Mouse (Mus musculus) lung, embryonic 14.5 days (tissue): ENCODE measurements around the gene Sf1. TPM values are rescaled to one million over a fixed set of nuclear protein-coding genes. Genes with fewer than 3 reads are reported as not detected.
A peak's percentile ranks its signal among the peaks of the same experiment; 100 is the strongest.

Experiments used
- ATAC-seq: fragments of 200-750 bp; cut with Nextera tagmentation; 2 replicates; pipeline ENCODE4 v1.8.0; 2017; ENCODE audit warnings: mild to moderate bottlenecking, moderate TSS enrichment, moderate library complexity; ENCODE audit not compliant: insufficient read depth
- DNase-seq: peaks from one replicate; pipeline ENCODE4 v3.0.0-alpha.2; 2015
- H3K27ac ChIP-seq: fragments of 300-500 bp; sonication (generic); 2 replicates; pipeline ENCODE4 v1.5.1; 2014; ENCODE audit warnings: low read depth, mild to moderate bottlenecking, moderate library complexity
- H3K27me3 ChIP-seq: fragments of 300-500 bp; sonication (generic); 2 replicates; pipeline ENCODE4 v1.6.1; 2014; ENCODE audit warnings: low read length, control low read depth; ENCODE audit not compliant: insufficient read depth
- H3K36me3 ChIP-seq: fragments of 300-500 bp; sonication (generic); 2 replicates; pipeline ENCODE4 v1.6.1; 2014; ENCODE audit warnings: control low read depth; ENCODE audit not compliant: insufficient read depth
- H3K4me1 ChIP-seq: fragments of 300-500 bp; sonication (generic); 2 replicates; pipeline ENCODE4 v1.6.1; 2014; ENCODE audit warnings: antibody characterized with exemption, control low read depth; ENCODE audit not compliant: insufficient read depth
- H3K4me2 ChIP-seq: fragments of 300-500 bp; sonication (generic); 2 replicates; pipeline ENCODE4 v1.6.1; 2014; ENCODE audit warnings: mild to moderate bottlenecking
- H3K4me3 ChIP-seq: fragments of 300-500 bp; sonication (generic); 2 replicates; pipeline ENCODE4 v1.5.1; 2014; ENCODE audit warnings: low read depth, low read length
- H3K9ac ChIP-seq: fragments of 300-500 bp; sonication (generic); 2 replicates; pipeline ENCODE4 v1.6.1; 2014
- H3K9me3 ChIP-seq: fragments of 300-500 bp; sonication (generic); 2 replicates; pipeline ENCODE4 v1.6.1; 2016; ENCODE audit warnings: low read depth, low read length, control low read depth
- CTCF ChIP-seq: IDR thresholded peaks from 2 replicates; pipeline ENCODE4 v1.5.1; 2016; ENCODE audit warnings: antibody characterized with exemption, low read depth
- whole genome bisulfite sequencing: fragments of 180-500 bp; shearing (Covaris S2); extraction: QIAGEN DNeasy Blood & Tissue Kit; methylation state at CpG from one replicate; pipeline ENCODE4 v1.1.7; 2014; 5-methylcytosine and 5-hydroxymethylcytosine counted together
- polyA plus RNA-seq: library from polyadenylated mRNA; unstranded; fragments of >200 nt; fragmentation: Nextera tagmentation; extraction: Ambion mirVana; gene quantifications from 2 replicates; pipeline ENCODE4 v1.2.1, GENCODE M21; 2014

Gene Sf1
- polyA plus RNA-seq, 1 experiment from 2014 or later: 200 TPM

DNA sequence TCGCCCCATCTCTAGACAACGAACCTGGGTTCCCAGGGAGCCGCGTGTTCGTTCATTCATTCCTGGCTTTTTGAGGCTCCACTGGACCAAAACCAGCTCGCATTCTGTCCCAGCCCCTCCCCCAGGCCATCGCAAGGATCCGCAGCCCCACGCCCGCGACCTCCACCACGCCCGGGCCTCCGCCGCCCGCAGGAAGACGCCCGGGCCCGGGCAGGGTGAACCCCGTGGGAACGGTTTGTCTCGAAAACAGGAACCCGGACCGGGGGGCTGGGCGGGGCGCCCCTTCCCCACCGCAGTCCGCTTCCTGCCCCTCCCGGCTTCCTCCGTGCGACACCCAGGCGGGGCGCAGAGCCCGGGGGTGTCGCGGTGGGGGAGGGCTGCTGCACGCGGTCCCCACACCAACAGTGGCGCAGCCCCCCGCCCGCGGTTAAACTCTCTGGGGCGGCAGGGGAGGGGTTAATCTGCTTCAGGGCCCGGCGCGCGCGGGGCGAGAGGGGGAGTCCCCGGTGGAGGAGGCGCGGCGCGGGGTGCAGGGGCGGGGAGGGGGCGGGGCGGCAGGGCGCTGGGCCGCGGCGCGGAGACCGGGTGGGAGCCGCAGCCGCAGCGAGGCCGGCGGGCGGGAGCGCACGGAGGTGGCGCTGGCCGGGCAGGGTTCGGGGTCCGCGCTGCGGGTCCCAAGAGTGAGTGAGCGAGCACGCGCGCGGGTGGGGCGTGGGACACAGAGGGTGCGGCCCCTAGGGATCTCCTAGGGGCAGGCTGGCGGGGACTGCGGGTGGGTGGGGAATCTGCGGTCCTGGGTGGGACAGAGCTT, 36.0 kb downstream of the Sf1 start, which contains the start of gene Rasgrp2:
Rasgrp2 (plus strand) TSS at position 56 of the 811 bp plus-strand sequence.
- under 1% methylated on average over 86 of the region's 87 CpGs for WGBS
- Histone ChIP-seq H3K27ac (0 out of 2 replicates have a peak within 1 kb of the TSS, but pooled peaks have one; percentile 36), H3K4me1 (peaks cover 6% of the 10 kb centered on the region; the same call in 1 of the 2 replicates), H3K27me3 (peaks cover 29% of the 10 kb centered on the region), H3K9ac (peak within 1 kb of the TSS; percentile 56), H3K4me2 (peak within 1 kb of the TSS; percentile 99), H3K9me3 (no peaks in the 10 kb centered on the region), H3K36me3 (no peaks in the 10 kb centered on the region), H3K4me3 (peak within 1 kb of the TSS; percentile 60)
- ATAC-seq: peak; percentile 13; the same call in 1 of the 2 replicates
- no peak for TF ChIP-seq CTCF
- DNase-seq: peak; percentile 53

DNA sequence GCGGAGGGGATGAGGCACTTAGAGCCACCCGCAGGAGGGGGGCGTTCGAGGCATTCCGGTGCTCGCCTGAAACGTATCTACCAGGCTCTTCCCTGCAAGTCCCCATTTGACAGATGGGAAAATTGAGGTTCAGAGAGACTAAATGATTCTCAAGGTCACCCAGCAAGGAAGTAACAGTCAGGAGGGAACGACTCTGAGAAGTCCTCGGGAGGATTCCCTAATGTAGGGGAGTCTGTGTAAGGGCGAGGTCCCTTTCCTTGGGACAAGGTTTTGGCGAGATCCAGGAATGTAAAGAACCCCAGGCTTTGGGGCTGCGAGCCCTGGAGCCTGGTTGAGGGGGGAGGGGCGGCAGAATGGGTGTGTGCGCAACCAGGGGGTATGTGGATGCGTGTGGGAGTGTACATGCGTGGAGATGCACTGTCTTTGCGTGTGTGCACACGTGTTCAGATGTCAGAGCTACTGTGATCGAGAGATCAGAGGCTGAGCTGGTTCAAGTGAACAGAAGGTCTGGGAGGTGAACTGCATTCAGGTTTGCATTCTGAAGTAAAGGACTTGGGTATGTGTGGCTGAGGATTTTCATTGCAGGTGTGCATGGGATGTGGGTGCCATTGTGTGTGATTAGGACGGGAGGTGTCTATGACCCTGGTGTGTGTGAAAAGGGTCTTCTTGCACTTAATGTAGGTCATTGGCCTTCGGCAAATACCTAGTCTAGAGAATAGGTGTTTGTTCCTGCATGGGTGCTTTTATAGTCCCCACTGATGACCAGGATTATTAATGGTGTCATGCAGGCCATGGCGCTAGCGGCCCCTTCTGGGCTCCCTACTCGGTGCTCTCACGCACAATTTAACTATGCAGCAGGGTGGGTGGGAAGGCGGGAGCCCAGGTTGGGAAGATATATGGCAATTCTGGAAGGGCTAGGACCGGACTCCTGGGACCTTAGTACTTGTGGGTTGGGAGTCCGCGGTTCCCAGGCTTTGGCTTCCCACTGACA, 36.9 kb downstream of the Sf1 start:
- 3% methylated on average over 29 of the region's 29 CpGs for WGBS
- no peaks in the 10 kb centered on the region for H3K9me3 ChIP-seq
- peak overlapping the region; percentile 99 for H3K4me2 ChIP-seq
- H3K27me3 ChIP-seq: peaks cover 29% of the 10 kb centered on the region
- peak overlapping the region; percentile 56 for H3K9ac ChIP-seq
- DNase-seq (peak; percentile 47), ATAC-seq (0 out of 2 replicates have a peak, but pooled peaks have one; percentile 7)
- no peak for TF ChIP-seq CTCF
- peak overlapping the region; percentile 60 for H3K4me3 ChIP-seq
- no peak overlapping the region; the same call in 1 of the 2 replicates for H3K27ac ChIP-seq
- peaks cover 6% of the 10 kb centered on the region; the same call in 1 of the 2 replicates for H3K4me1 ChIP-seq
- H3K36me3 ChIP-seq: no peaks in the 10 kb centered on the region

- Histone ChIP-seq H3K4me3 (peak overlapping the region; percentile 60), H3K27ac (no peak overlapping the region; the same call in 1 of the 2 replicates), H3K36me3 (no peaks in the 10 kb centered on the region), H3K9ac (peak overlapping the region; percentile 38; the same call in 1 of the 2 replicates), H3K27me3 (peaks cover 29% of the 10 kb centered on the region), H3K4me2 (peak overlapping the region; percentile 99), H3K9me3 (no peaks in the 10 kb centered on the region), H3K4me1 (peaks cover 6% of the 10 kb centered on the region; the same call in 1 of the 2 replicates)
- under 1% methylated on average over 32 of the region's 32 CpGs for WGBS
- DNase-seq (peak; percentile 77), ATAC-seq (peak; percentile 54)
- TF ChIP-seq CTCF: peak; percentile 89
Measured at GRCm38 (mm10) chr19:6401131-6401815, 37.8 kb downstream of the Sf1 start.

- DNase-seq (peak; percentile 34), ATAC-seq (no peak)
- Histone ChIP-seq H3K9me3 (no peaks in the 10 kb centered on the region), H3K27me3 (peaks cover 29% of the 10 kb centered on the region), H3K4me1 (peaks cover 6% of the 10 kb centered on the region; the same call in 1 of the 2 replicates), H3K36me3 (no peaks in the 10 kb centered on the region), H3K4me2 (peak overlapping the region; percentile 99), H3K4me3 (peak overlapping the region; percentile 60), H3K9ac (peak overlapping the region; percentile 38; the same call in 1 of the 2 replicates), H3K27ac (no peak overlapping the region)
- 4% methylated on average over 9 of the region's 9 CpGs for WGBS
- no peak for TF ChIP-seq CTCF
Measured at GRCm38 (mm10) chr19:6401951-6402350, 38.5 kb downstream of the Sf1 start.

GRCm38 (mm10) chr19:6403869-6404268, 40.4 kb downstream of the Sf1 start:
- Histone ChIP-seq H3K9me3 (no peaks in the 10 kb centered on the region), H3K4me1 (peaks cover 6% of the 10 kb centered on the region; the same call in 1 of the 2 replicates), H3K27me3 (peaks cover 25% of the 10 kb centered on the region), H3K4me3 (no peak overlapping the region), H3K27ac (no peak overlapping the region), H3K9ac (no peak overlapping the region), H3K36me3 (no peaks in the 10 kb centered on the region), H3K4me2 (no peak overlapping the region)
- TF ChIP-seq CTCF: no peak
- DNase-seq: no peak
- no peak for ATAC-seq
- WGBS: 80% methylated on average over 10 of the region's 10 CpGs

DNA sequence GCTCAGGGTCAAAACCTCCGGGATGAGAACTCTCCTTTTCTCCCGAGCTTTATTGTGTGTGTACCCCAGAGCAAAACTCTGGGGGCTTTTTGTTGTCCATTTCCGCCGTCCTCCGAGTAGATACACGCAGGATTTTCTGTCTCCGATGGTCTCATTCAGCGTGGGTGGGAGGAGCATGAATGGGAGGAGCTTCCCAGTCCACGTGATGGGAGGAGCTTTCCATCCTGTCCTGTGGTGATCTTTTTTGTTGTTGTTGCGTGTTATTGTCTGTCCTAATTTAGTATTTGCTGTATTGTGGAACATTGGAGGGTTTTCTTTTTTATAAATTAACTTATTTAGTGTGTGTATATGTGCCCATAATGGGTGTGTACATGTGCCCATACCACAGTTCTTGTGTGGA, 41.9 kb downstream of the Sf1 start:
- TF ChIP-seq CTCF: no peak
- no peak overlapping the region for H3K9ac ChIP-seq
- no peak for DNase-seq
- no peak overlapping the region for H3K4me3 ChIP-seq
- 64% methylated on average over 10 of the region's 10 CpGs for WGBS
- peaks cover 19% of the 10 kb centered on the region for H3K27me3 ChIP-seq
- H3K27ac ChIP-seq: no peak overlapping the region
- no peaks in the 10 kb centered on the region for H3K9me3 ChIP-seq
- no peaks in the 10 kb centered on the region for H3K36me3 ChIP-seq
- no peak overlapping the region for H3K4me2 ChIP-seq
- H3K4me1 ChIP-seq: peaks cover 6% of the 10 kb centered on the region; the same call in 1 of the 2 replicates
- ATAC-seq: no peak
